Mouse (Mus musculus): Measurements from ENCODE around the gene AF366264. TPM values are rescaled to one million over a fixed set of nuclear protein-coding genes. Genes with fewer than 3 reads are reported as not detected.
"Not testable (repeated sequence)": the region's sequence is repeated elsewhere in the genome, so short reads cannot be mapped to it uniquely, and the experiment has no call there.

The AF366264 gene
- polyA plus RNA-seq (2014; fragmentation: Nextera tagmentation; extraction: Ambion mirVana), result not detected in 2 replicates

- not testable (repeated sequence) for ATAC-seq (replicated peaks; ENCODE audit: low FRiP score)
- 89% methylated on average over 5 of the region's 5 CpGs for WGBS
Observed at GRCm38 (mm10) chr8:13838289-13838688, at the start of gene AF366264. AF366264 (minus strand) TSS chr8:13838389.

GRCm38 (mm10) chr8:13843286-13843685 lies 5.1 kb upstream of the AF366264 start:
- H3K4me2 ChIP-seq (ENCODE audit: low read depth, low read length, severe bottlenecking); H3K4me3 ChIP-seq (ENCODE audit: low read depth, low read length); H3K36me3 ChIP-seq (ENCODE audit: control insufficient read depth, insufficient read depth, low read length); H3K4me1 ChIP-seq (replicated peaks; ENCODE audit: control insufficient read depth, insufficient read depth, low read length); ATAC-seq (replicated peaks; ENCODE audit: low FRiP score); H3K27ac ChIP-seq (ENCODE audit: low read depth, low read length); H3K27me3 ChIP-seq (ENCODE audit: control insufficient read depth, insufficient read depth, low read length); DNase-seq (ENCODE audit: low spot score); H3K9ac ChIP-seq (ENCODE audit: low read length); H3K9me3 ChIP-seq (ENCODE audit: control insufficient read depth, low read length): not testable (repeated sequence)
- WGBS, result 83% methylated on average over 1 of the region's 1 CpGs

More at GRCm38 (mm10) chr8:13838289-13838688, at the start of gene AF366264:
- DNase-seq (ENCODE audit: low spot score); H3K9me3 ChIP-seq (ENCODE audit: control insufficient read depth, low read length); H3K4me3 ChIP-seq (ENCODE audit: low read depth, low read length); H3K4me2 ChIP-seq (ENCODE audit: low read depth, low read length, severe bottlenecking); H3K27ac ChIP-seq (ENCODE audit: low read depth, low read length); H3K4me1 ChIP-seq (replicated peaks; ENCODE audit: control insufficient read depth, insufficient read depth, low read length); H3K36me3 ChIP-seq (ENCODE audit: control insufficient read depth, insufficient read depth, low read length); H3K27me3 ChIP-seq (ENCODE audit: control insufficient read depth, insufficient read depth, low read length); H3K9ac ChIP-seq (ENCODE audit: low read length): not testable (repeated sequence)

GRCm38 (mm10) chr8:13828598-13829172 lies 9.5 kb downstream of the AF366264 start:
- Histone ChIP-seq H3K27me3 (ENCODE audit: control insufficient read depth, insufficient read depth, low read length) (no peaks in the 10 kb centered on the region), H3K4me3 (ENCODE audit: low read depth, low read length) (no peak overlapping the region), H3K4me2 (ENCODE audit: low read depth, low read length, severe bottlenecking) (no peak overlapping the region), H3K9ac (ENCODE audit: low read length) (no peak overlapping the region), H3K36me3 (ENCODE audit: control insufficient read depth, insufficient read depth, low read length) (no peaks in the 10 kb centered on the region), H3K4me1 (replicated peaks; ENCODE audit: control insufficient read depth, insufficient read depth, low read length) (no peaks in the 10 kb centered on the region), H3K9me3 (ENCODE audit: control insufficient read depth, low read length) (no peaks in the 10 kb centered on the region), H3K27ac (ENCODE audit: low read depth, low read length) (no peak overlapping the region)
- ATAC-seq (replicated peaks; ENCODE audit: low FRiP score) (no peak), DNase-seq (ENCODE audit: low spot score) (no peak)
- 81% methylated on average over 7 of the region's 7 CpGs for WGBS

- Histone ChIP-seq H3K4me1 (replicated peaks; ENCODE audit: control insufficient read depth, insufficient read depth, low read length) (no peaks in the 10 kb centered on the region), H3K4me3 (ENCODE audit: low read depth, low read length) (no peak overlapping the region), H3K9me3 (ENCODE audit: control insufficient read depth, low read length) (no peaks in the 10 kb centered on the region), H3K27ac (ENCODE audit: low read depth, low read length) (no peak overlapping the region), H3K9ac (ENCODE audit: low read length) (no peak overlapping the region), H3K27me3 (ENCODE audit: control insufficient read depth, insufficient read depth, low read length) (no peaks in the 10 kb centered on the region), H3K36me3 (ENCODE audit: control insufficient read depth, insufficient read depth, low read length) (peaks cover 6% of the 10 kb centered on the region; the same call in 1 of the 2 replicates), H3K4me2 (ENCODE audit: low read depth, low read length, severe bottlenecking) (no peak overlapping the region)
- no peak for DNase-seq (ENCODE audit: low spot score)
- ATAC-seq (replicated peaks; ENCODE audit: low FRiP score), result no peak
- 95% methylated on average over 5 of the region's 5 CpGs for WGBS
Observed at GRCm38 (mm10) chr8:13799566-13799965, 38.6 kb downstream of the AF366264 start.

GRCm38 (mm10) chr8:13797676-13798075 lies 40.5 kb downstream of the AF366264 start:
- H3K9ac ChIP-seq (ENCODE audit: low read length), result no peak overlapping the region
- no peak overlapping the region for H3K27ac ChIP-seq (ENCODE audit: low read depth, low read length)
- no peaks in the 10 kb centered on the region for H3K9me3 ChIP-seq (ENCODE audit: control insufficient read depth, low read length)
- WGBS, result 94% methylated on average over 5 of the region's 5 CpGs
- H3K27me3 ChIP-seq (ENCODE audit: control insufficient read depth, insufficient read depth, low read length), result no peaks in the 10 kb centered on the region
- no peak overlapping the region for H3K4me3 ChIP-seq (ENCODE audit: low read depth, low read length)
- no peaks in the 10 kb centered on the region for H3K4me1 ChIP-seq (replicated peaks; ENCODE audit: control insufficient read depth, insufficient read depth, low read length)
- peaks cover 6% of the 10 kb centered on the region; the same call in 1 of the 2 replicates for H3K36me3 ChIP-seq (ENCODE audit: control insufficient read depth, insufficient read depth, low read length)
- H3K4me2 ChIP-seq (ENCODE audit: low read depth, low read length, severe bottlenecking), result no peak overlapping the region
- no peak for DNase-seq (ENCODE audit: low spot score)
- ATAC-seq (replicated peaks; ENCODE audit: low FRiP score), result no peak

- DNase-seq (ENCODE audit: low spot score), result no peak
- 96% methylated on average over 11 of the region's 11 CpGs for WGBS
- no peak overlapping the region for H3K27ac ChIP-seq (ENCODE audit: low read depth, low read length)
- no peak for ATAC-seq (replicated peaks; ENCODE audit: low FRiP score)
- H3K4me3 ChIP-seq (ENCODE audit: low read depth, low read length), result no peak overlapping the region
- no peak overlapping the region for H3K9ac ChIP-seq (ENCODE audit: low read length)
- H3K36me3 ChIP-seq (ENCODE audit: control insufficient read depth, insufficient read depth, low read length), result peaks cover 6% of the 10 kb centered on the region; the same call in 1 of the 2 replicates
- no peaks in the 10 kb centered on the region for H3K4me1 ChIP-seq (replicated peaks; ENCODE audit: control insufficient read depth, insufficient read depth, low read length)
- no peak overlapping the region for H3K4me2 ChIP-seq (ENCODE audit: low read depth, low read length, severe bottlenecking)
- no peaks in the 10 kb centered on the region for H3K27me3 ChIP-seq (ENCODE audit: control insufficient read depth, insufficient read depth, low read length)
- H3K9me3 ChIP-seq (ENCODE audit: control insufficient read depth, low read length), result no peaks in the 10 kb centered on the region
Observed at GRCm38 (mm10) chr8:13793746-13794101, 44.5 kb downstream of the AF366264 start.

GRCm38 (mm10) chr8:13793097-13793745 lies 45.0 kb downstream of the AF366264 start:
- H3K4me1 ChIP-seq (replicated peaks; ENCODE audit: control insufficient read depth, insufficient read depth, low read length), result no peaks in the 10 kb centered on the region
- no peak for DNase-seq (ENCODE audit: low spot score)
- WGBS, result 93% methylated on average over 8 of the region's 8 CpGs
- no peak overlapping the region for H3K9ac ChIP-seq (ENCODE audit: low read length)
- no peaks in the 10 kb centered on the region for H3K9me3 ChIP-seq (ENCODE audit: control insufficient read depth, low read length)
- ATAC-seq (replicated peaks; ENCODE audit: low FRiP score), result no peak
- no peaks in the 10 kb centered on the region for H3K27me3 ChIP-seq (ENCODE audit: control insufficient read depth, insufficient read depth, low read length)
- H3K4me2 ChIP-seq (ENCODE audit: low read depth, low read length, severe bottlenecking), result no peak overlapping the region
- H3K27ac ChIP-seq (ENCODE audit: low read depth, low read length), result no peak overlapping the region
- H3K4me3 ChIP-seq (ENCODE audit: low read depth, low read length), result no peak overlapping the region
- peaks cover 6% of the 10 kb centered on the region; the same call in 1 of the 2 replicates for H3K36me3 ChIP-seq (ENCODE audit: control insufficient read depth, insufficient read depth, low read length)

GRCm38 (mm10) chr8:13789606-13790005 lies 48.6 kb downstream of the AF366264 start:
- Histone ChIP-seq H3K4me3 (ENCODE audit: low read depth, low read length) (no peak overlapping the region), H3K27me3 (ENCODE audit: control insufficient read depth, insufficient read depth, low read length) (no peaks in the 10 kb centered on the region), H3K9ac (ENCODE audit: low read length) (no peak overlapping the region), H3K4me1 (replicated peaks; ENCODE audit: control insufficient read depth, insufficient read depth, low read length) (peaks cover 2% of the 10 kb centered on the region; the same call in 1 of the 2 replicates), H3K4me2 (ENCODE audit: low read depth, low read length, severe bottlenecking) (no peak overlapping the region), H3K36me3 (ENCODE audit: control insufficient read depth, insufficient read depth, low read length) (no peaks in the 10 kb centered on the region; the same call in 1 of the 2 replicates), H3K9me3 (ENCODE audit: control insufficient read depth, low read length) (no peaks in the 10 kb centered on the region), H3K27ac (ENCODE audit: low read depth, low read length) (no peak overlapping the region)
- ATAC-seq (replicated peaks; ENCODE audit: low FRiP score) (no peak), DNase-seq (ENCODE audit: low spot score) (no peak)
- 92% methylated on average over 8 of the region's 8 CpGs for WGBS
